Mouse (Mus musculus) cerebellum, postnatal 10 days (tissue): ENCODE results near the gene Asxl1.
A peak's percentile ranks its signal among the peaks of the same experiment; 100 is the strongest.

ENCODE experiments used
- DNase-seq, 2 experiments: peaks; one replicate each; pipeline ENCODE4 v3.0.0; 2021; ENCODE audit warnings: mixed read lengths in 2 of 2

The Asxl1 gene

GRCm38 (mm10) chr2:153345454-153346220 is at the start of gene Asxl1:
Gene Asxl1, plus strand, starts transcription at chr2:153345829.
- peak; percentile 99 to 100 for DNase-seq

- DNase-seq = peak; percentile 69 to 80
These were observed 47.9 kb upstream of the Asxl1 start for GRCm38 (mm10) chr2:153297771-153298170.

- DNase-seq = no peak
These were observed 47.2 kb upstream of the Asxl1 start for GRCm38 (mm10) chr2:153298460-153298859.

GRCm38 (mm10) chr2:153298863-153299262 is 46.8 kb upstream of the Asxl1 start:
- DNase-seq = peak in 1 of 2 experiments; percentile 30

GRCm38 (mm10) chr2:153301123-153301522 is 44.5 kb upstream of the Asxl1 start:
- DNase-seq = no peak

- DNase-seq = no peak
These were observed 40.4 kb upstream of the Asxl1 start for GRCm38 (mm10) chr2:153305240-153305639.

- DNase-seq = peak; percentile 32 to 50
These were observed 37.0 kb upstream of the Asxl1 start for GRCm38 (mm10) chr2:153308586-153308985.

- no peak for DNase-seq
These were observed 36.5 kb upstream of the Asxl1 start for GRCm38 (mm10) chr2:153309106-153309505.

- DNase-seq = peak; percentile 37 to 45
These were observed 35.4 kb upstream of the Asxl1 start for GRCm38 (mm10) chr2:153310228-153310627.

GRCm38 (mm10) chr2:153312884-153313283 is 32.7 kb upstream of the Asxl1 start:
- no peak for DNase-seq

- no peak for DNase-seq
These were observed 27.2 kb upstream of the Asxl1 start for GRCm38 (mm10) chr2:153318408-153318807.

- no peak for DNase-seq
These were observed 26.5 kb upstream of the Asxl1 start for GRCm38 (mm10) chr2:153319036-153319643.

- no peak for DNase-seq
These were observed 19.8 kb upstream of the Asxl1 start for GRCm38 (mm10) chr2:153325706-153326376.

GRCm38 (mm10) chr2:153332271-153332670 is 13.4 kb upstream of the Asxl1 start:
- DNase-seq = peak; percentile 34 to 53

GRCm38 (mm10) chr2:153332981-153333380 is 12.6 kb upstream of the Asxl1 start:
- DNase-seq = no peak

- no peak for DNase-seq
These were observed 11.8 kb upstream of the Asxl1 start for GRCm38 (mm10) chr2:153333822-153334232.

GRCm38 (mm10) chr2:153334281-153334680 is 11.3 kb upstream of the Asxl1 start:
- DNase-seq = no peak

GRCm38 (mm10) chr2:153336117-153336516 is 9.5 kb upstream of the Asxl1 start:
- DNase-seq = no peak

GRCm38 (mm10) chr2:153338361-153339350 is 7.0 kb upstream of the Asxl1 start:
- DNase-seq = peak; percentile 56

GRCm38 (mm10) chr2:153342166-153342565 is 3.5 kb upstream of the Asxl1 start:
- no peak for DNase-seq

- no peak for DNase-seq
These were observed 3.0 kb upstream of the Asxl1 start for GRCm38 (mm10) chr2:153342602-153343001.

GRCm38 (mm10) chr2:153343191-153343590 is 2.4 kb upstream of the Asxl1 start:
- no peak for DNase-seq
